Mouse (Mus musculus) cerebellum, adult 8-10 months (tissue): Measurements from ENCODE around the gene Kif5c.

Experiments used
- DNase-seq: peaks from one replicate; pipeline ENCODE4 v3.0.0; 2022

Gene Kif5c

DNA sequence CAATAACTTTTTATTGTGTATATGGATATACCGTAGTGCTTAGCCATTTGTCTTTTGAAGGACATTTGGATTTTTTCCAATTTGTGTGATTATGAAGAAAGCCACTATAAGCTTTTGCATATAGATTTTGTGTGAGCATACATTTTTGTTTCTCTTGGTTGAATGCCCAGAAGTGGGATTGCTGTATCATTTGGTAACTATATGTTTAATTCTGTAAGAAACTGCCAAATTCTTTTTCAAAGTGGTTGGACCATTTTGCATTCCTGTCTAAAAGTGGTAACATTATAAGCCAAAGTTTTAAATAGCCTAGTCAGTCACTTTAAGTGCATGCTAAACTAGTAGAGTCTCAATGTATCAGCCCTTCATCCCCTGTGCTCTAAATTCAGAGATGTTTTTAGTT is 6.5 kb downstream of the Kif5c start:
- no peak for DNase-seq

DNA sequence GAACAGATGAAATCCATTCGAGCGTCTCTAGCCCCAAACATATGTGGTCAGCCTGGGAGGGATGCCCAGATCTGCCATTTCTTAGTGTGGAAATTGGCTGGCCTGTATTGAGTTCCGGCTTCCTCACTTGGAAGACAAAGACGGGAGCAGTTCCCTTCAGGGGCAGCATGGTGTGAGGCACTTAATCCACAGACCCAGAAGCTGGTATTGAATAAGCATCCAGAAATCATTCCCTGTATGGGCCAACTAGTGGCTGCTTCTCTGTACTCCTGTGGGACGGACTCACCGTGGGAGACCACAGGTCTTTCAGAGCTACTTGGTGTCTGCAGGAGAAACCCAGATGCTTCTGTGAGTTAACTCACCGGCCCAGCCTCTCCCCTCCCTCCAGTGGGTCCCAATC is 8.5 kb downstream of the Kif5c start:
- peak; percentile 82 for DNase-seq

DNA sequence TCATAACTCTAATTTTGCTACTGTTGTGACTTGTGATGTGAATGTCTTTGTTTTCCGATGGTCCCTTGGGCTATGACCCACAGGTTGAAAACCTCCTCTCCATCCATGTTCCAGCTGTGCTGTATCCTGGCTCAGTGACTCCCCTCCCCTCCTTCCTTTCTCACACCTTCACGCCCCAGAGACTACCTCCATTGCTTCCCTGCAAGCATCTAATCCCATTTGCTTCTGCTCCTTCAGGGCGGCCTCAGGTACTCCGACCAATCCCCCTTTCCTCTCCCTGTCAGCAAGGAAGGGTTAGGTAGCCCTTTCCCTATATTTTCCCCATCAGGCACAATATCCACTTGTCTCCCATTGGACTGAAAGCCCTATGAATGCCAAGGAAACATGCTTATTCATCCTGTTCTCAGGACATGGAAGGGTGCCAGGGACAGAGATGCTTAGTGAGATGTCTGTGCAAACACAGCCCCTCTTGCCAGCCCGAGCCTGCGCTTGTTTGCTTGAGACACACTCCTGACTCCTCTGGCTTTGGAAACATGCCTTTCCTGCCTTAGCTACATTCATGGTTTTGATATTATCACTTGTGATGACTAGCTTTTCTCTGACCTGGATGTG is 9.1 kb downstream of the Kif5c start:
- peak; percentile 76 for DNase-seq

DNA sequence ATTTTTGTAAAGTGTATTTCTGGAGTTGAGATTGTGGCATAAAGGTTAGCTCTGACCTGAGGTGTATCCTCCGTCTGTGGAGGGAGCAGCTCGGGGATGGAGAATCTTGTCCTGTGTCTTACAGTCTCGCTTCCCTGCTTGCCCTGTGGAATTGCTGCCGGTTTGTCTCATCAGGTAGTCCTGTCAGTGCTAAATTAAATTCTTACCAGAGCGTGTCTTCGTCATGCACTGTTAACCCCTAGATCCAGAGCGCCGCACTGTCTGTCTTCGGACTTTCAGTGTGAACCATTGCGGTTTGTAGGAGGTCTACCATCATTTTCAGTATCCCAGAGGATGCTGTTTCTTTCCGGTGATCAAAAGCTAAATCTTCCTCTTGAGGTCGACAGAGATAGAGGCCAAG is 10.1 kb downstream of the Kif5c start:
- DNase-seq, result no peak

DNA sequence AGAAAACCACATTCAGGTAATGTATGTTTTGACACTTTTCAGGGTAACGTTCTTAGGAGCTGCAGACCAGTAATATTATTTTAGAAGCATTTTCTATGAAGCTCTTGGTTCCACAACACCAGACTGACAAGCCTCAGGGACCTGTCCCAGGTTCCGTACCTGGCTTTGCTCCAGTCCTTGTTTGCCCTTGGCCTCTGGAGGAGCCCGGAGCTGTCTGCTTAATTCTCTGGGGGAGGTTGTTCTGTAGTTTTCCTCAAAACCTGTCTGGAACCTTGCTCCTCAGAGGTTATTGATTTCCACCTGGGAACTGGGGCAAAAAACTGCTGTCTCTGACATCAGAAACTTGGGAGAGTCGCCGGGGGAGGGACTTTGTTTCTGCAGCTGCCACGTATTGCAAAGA is 11.5 kb downstream of the Kif5c start:
- no peak for DNase-seq

DNA sequence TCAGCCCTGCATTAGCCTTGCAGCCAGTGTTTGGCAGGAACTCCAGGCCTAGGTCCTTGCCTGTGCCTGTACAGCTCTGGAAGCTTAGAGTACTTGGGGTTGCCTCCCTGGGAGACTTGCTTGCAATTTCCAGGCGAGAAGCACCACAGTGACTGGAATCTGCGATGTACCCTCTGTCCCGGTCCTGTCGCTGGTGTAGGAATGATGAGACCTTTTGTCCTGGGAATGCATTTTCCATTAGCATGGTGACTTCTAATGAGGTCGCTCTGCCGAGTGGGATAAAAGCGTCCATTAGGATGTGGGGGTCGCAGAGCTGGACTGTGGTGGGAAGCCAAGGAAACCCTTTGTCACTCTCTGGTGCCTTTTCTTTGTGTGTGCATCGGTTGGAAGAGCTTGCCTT is 14.1 kb downstream of the Kif5c start:
- no peak for DNase-seq

DNA sequence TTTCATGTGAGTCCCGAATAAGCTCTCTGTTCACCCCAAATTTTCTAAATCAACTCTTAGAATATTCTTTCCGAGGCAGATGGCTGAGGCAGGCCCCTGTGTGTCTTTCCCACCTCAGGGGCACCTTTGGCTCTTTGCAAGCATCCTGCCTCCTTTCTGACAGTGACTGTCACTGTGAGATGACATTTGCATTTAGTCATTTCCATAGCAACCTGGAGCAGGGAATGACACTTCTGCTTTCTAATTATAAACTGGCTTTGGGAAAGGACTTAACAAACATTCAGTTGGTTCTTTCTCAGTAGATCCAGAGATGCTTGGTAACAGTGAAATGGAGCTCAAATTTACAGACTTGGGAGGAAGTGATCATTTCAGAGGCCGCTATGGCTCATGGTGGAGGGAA is 23.7 kb downstream of the Kif5c start:
- DNase-seq, result no peak

DNA sequence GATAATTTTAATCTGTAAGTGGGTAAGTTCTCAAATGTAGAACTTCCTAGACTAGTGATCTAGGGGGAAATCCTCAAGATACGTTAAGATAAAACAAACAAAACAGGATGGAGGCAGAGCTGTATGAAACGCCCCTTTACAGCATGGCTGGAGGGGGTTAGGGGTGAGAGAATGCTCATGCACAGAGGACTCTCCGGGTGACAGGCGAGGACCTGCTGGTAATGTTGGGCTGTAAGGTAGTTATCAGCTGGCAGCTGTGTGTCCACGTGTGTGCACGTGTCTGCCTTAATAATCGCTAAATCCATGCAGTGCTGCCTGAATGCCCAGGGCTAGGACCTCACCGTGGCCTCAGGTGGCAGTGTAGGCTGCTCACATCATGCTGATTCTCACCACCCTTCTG is 24.7 kb downstream of the Kif5c start:
- DNase-seq, result no peak

DNA sequence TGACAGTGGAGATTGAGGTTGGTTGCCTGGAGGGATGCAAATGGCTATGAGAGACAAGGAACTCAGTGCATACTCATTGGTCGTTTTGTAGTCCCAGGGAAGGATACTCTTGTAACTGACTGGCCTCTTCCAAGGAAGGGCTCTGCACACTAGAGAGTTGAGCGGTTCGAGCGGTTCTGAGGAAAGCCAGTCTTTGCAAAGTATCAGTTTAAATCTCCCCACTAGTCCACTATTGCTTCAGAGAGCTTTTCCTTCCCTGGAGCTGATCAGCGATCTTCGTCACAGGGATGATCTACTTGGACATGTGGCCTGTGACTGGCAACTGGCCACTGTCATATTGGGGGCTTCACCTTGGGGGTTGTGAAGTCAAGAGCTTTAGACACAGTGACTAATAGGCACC is 28.5 kb downstream of the Kif5c start:
- no peak for DNase-seq

DNA sequence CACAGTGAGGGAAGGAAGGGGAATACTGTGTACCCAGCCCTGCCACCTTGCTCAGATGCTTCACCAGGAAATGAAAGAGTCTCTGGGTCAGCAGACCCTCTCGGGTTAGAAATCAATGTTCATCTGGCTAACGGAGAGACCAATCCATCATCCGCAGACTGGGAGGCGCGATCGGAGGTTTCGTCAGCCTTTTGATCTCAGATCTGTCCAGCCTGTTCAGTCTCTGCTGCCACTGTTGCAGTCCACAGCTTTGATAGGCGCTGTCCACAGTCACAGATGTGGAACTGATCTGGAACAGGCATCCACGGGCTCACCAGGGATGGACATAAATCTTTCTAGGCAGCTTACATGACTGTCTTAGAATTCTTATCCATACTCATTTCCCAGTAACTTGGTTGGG is 29.2 kb downstream of the Kif5c start:
- no peak for DNase-seq

DNA sequence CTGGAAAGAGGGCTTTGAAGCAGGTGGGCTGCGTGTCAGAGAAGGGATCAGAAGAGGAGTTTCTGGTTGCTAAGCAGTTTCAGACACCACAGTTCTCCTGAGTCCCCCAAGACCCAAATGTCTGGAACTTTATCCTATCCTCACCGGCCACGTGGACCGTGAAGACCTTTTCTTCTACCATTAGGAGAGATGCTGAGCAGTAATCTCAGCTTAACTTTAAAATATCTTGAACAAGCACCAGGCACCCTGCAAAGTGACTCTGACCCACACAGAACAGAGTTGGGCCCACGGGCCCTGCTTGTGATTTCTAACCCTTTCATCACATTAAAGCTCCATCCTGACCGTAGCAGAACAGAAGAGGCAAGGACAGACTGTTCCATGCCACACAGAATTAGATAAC is 29.7 kb downstream of the Kif5c start:
- DNase-seq, result no peak

DNA sequence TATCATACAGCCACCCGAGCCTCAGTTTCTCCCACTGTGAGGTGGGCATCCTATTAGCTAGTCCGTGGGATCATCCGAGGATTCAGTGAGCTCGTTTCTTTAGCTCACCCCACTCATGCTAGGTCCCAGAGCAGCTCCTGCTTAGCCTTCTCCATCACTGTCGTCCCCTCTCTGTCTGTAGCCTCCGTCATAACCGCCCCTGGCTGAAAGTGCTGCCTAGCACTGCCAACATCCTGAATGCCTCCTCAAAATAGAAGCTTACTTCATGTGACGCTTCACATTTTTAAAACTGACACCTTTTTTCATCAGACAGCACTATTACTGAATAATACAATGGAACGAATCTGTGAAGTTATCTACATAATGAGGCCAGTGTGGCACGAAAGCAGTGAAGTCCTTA is 30.1 kb downstream of the Kif5c start:
- DNase-seq, result no peak

DNA sequence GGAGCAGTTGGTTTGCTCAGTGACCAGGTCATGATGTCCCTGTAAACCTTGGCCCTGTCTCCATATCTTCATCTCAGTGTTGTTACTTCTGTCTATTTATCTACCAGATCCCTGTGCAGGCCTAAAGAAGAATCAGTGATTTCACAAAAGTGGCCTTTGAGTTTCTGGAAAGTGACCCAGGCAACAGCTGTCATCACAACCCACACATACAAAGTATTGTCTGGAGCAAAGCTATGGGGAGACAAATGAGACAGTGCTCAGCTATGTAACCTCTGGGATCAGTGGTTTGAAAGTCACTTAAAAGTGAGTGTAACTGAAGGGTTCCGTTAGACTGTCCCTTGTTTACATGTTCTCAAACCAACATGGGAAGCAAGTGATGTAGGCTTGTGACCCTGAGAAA is 32.6 kb downstream of the Kif5c start:
- DNase-seq, result no peak

DNA sequence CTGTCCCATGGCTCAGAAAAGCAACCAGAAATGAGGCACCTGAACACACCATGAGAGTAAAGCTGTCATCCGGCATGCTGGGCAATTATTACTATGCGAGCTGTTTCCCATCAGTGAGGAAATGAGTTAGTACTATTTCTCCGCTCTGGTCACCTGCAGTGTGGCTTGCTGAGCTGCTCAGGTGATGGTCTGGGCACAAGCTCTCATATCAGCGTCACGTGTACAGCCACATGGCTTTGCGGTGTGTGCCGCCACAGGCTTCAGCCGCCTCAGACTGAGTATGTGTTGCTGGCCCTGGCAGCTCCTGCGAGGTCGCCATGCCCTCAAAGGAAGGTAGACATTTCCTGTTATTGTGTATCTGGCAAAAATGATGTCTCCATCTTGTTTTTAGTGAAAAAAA is 35.5 kb downstream of the Kif5c start:
- DNase-seq, result peak; percentile 78

DNA sequence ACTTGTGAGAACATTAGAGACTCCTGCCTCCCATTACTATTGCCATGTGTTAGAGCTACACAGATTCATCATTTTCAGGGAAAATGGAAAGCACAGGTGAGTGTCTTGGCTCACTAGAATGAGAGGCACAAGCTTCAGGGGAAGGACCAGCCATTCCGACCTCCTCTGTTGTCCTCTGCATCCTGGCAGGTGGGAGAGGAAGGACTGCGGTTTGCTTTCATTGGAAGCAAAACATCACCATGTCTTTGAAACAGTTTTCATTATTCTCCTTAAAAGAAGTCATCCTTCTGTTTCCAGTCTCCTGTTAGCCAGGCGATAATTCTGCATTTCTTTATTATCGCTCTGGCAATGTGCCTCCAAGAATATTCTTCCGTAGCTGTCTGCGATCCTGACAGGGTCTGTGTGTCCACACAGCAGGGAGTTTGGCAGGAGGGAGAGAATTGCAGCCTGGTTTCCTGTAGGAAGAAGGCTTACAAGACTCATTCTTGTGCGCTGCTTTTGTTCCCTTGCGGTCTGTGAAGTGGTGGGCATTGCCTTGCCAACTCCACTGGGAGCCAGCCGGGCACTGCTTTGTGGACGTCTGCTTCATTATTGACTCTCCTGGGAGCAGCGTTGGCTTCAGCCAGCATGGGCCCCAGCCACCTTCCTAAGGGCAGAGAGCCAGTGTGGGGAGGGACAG is 36.2 kb downstream of the Kif5c start:
- peak; percentile 69 for DNase-seq

DNA sequence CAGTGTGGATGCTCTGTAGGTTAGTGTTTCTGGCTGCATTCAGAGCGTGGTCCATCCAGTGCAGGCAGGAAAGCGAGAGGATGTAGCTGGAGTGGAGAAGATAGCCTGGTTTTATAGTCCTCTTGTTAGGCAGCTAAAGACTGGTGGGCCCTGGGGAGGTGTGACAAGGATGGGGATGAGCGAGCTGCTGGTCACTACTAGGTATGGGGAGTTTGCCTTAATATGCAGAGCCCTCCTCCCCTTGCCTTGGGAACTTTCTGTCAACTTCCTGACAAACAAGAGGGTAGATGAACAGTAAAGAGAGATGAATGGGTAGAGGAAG is 36.7 kb downstream of the Kif5c start:
- DNase-seq, result no peak

DNA sequence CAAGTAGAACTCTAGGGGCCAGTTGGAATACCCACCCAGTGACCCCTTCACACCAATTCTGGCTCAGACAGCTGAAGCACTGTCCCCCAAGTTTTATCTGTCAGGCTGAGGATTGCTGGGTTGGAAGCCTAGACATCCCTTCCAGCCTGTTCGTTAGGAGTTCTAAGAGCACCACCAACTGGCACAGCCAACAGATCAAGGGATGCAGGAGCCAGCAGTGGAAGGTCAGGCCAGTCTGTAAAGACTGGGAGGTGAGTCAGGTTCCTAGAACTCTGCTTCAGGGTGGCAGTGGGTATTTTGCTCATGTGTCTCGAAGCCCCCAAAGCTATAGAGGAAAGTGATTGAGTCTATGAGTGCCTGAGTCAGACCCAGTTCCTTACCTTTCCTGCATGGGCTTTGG is 37.9 kb downstream of the Kif5c start:
- no peak for DNase-seq

DNA sequence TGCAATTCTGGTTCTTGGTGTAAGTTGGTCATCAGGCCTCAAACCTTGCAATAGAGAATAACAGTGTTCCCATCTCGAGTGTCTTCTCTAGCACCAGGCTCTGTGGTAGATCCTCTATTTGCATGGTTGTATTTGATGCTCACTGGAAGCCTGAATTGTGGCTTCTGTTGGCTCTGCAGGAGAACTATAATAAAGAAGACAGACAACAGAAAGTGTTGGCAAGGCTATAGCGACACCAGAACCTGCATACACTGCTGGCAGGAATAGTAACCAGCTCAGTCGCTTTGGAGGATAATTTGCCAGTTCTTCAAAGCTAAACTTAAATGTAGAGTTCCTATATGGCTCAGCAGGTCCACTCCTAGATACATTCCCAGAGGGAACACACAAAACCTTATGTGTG is 38.6 kb downstream of the Kif5c start:
- no peak for DNase-seq

DNA sequence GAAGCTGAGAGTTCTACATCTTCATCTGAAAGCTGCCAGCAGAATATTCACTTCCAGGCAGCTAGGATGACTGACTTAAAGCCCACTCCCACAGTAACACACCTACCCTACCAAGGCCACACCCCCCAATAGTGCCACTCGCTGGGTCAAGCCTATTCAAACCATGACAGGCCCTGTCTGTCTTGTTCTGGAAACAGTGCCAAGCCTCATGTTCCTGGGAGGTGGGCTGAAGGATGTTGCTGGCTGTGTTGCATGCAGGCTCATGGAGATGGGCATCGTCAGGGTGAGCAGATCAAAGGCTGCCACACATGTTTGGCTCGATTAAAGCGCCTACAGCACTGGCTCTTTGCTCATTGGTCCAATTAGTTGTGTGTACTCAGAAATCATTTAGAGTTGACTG is 39.9 kb downstream of the Kif5c start:
- no peak for DNase-seq

DNA sequence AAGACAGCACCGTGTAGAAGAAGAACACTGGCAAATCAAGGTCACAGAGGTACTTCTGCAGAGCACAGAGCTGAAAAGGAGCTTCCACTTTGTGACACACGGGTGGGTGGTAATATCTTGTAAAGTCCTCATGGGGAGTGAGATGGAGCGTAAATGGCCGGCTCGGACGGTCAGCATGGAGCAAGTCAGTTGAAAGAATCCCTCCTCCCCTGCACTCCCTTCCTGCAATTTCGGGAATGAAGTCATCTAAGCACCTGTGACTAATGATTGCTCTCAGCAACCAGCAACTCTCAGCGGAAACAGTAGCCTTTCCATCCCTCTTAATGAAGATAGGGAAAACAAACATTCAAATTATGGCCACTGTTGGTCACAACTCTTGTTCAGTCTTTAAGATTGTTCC is 40.9 kb downstream of the Kif5c start:
- no peak for DNase-seq

DNA sequence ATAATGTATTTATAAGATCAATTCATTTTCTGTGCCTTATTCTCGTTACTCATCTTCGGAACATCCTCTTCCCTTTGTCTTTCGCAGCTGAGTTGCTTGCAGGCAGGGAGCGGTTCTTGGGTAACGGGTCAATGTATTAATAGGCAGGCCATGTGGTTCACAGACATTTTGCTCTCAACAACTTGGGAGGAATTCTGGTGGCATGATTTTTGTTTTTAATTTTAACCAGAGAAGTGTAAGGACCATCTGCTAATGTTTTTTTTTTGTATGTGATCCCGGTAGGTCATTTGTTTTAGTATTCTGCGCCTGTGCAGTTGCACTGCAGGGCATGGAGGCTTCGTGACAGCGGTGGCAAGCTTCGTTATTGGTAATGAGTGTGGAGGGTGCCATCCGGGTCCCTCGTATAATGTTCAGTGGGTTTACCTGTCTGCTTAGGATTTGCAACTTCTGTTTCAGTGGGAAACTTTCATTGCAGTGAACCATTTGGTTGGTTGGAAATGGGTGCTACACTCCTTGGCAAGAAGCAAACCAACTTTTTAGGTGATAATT is 41.4 kb downstream of the Kif5c start:
- DNase-seq, result peak; percentile 53

DNA sequence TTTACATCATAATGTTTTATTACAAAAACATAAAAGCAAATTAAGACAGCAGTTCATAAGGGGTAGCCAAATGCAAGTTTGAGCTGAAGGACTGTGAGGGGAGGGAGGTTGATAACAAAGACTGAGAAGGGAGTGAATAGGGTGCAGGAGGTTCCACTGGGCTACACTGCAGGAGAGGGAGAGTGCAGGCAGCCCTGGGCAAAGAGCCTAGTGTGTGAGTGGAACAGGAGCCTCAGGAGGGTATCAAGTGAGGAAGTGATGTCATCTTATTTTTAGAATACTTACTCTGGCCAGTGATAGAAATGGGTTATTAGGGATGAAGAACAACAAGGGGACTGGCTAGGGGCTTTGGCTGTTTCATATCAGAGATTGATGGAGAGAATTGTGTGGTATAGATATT is 42.2 kb downstream of the Kif5c start:
- no peak for DNase-seq

DNA sequence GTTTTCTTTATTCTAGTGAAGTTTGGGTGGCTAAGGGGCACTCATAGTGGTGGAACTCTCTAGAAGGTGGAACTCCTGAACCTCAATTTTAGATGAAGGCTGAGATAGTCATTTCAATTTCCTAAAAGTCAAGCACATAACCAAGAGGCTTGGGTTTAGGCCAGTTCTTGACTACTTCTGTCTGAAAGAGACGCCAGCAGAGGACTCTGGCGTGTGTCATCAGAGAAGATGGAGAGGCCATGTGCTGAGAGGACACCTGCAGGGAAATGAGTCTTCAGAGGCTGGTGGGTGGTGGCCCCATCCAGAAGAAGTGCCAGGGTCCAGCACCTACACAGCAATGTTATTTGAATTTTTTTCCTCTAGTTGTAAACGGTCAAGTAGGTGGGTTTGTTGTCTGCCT is 42.8 kb downstream of the Kif5c start:
- no peak for DNase-seq

DNA sequence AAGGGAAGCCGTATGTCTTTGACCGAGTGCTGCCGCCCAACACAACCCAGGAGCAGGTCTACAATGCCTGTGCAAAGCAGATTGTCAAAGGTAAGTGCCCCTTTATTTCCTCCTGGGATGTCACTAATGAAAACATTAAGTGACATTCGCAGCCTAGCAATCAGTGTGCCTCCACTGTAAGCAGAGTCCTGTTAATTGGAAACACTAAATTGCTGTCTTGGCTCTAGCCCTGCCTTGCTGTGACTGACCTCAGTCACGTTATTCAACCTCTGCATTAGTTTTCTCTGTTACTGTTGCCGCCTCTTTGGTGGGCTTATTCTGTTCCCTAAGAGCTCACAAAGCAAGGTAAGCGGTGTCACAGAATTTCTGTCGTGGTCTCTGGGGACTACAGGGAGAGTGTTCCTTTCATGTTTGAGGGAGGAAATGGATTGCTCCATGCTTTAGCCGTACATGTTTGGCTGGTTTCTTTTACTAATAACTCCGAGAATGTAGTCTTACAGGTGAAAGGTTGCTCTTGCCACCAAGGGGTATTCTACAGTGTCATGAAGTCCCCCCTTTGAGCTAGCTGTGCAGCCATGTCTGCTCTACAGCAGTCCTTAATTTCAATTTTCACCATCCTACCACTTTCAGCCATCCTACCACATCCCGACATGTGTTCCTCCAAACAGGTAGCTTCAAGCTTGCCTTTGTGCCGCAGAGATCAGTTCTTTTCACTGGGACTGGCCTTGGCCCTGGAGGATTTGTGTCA is 52.8 kb downstream of the Kif5c start:
- DNase-seq, result no peak

DNA sequence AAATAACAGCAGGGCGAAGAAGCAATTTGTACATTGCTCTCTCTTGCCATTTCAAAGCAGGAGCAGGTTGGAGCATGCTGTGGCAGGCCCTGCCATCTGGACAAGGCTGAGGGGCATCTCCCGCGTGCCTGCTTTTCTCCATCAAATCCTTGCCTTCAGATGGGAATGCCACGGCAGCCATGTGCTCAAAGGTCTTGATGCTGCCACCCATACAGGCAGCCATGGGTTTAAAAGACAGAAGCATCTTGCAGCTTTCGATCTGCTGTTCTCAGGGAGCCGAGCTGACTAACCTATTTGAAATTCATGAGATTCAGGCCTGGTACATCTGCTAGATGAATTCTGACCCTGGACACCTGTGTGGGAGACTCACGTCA is 53.4 kb downstream of the Kif5c start:
- peak; percentile 84 for DNase-seq
